Mouse (Mus musculus): ENCODE results near the gene Ccpg1. TPM values are rescaled to one million over a fixed set of nuclear protein-coding genes. Genes with fewer than 3 reads are reported as not detected.

Gene Ccpg1
- polyA plus RNA-seq, 1 experiment, result 65.3 TPM

DNA sequence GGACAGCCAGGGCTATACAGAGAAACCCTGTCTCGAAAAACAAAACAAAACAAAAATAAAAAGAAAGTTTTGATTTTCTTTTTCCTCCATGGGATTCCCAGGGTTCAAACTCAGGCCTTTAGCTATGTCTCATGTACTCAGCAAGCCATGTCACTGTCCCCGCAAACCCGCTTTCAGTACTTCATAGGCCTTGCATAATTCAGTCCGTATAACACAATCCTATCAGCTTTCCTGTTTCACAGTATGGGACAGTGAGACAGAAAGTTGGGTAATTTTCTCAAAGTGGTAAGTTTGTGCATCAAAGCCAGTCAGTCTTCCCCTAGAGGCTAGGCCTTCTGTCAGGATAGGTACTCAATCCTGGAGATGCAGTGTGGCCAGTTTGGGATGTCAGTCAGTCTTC lies 74.0 kb downstream of the Ccpg1 start:
- Histone ChIP-seq H3K27ac (ENCODE audit: control insufficient read depth, insufficient read depth, low read depth, low read length, poor library complexity) (no peak overlapping the region), H3K4me1 (ENCODE audit: control insufficient read depth, insufficient read depth, low read length) (peaks cover 5% of the 10 kb centered on the region; the same call in 1 of the 2 replicates), H3K4me3 (replicated peaks; ENCODE audit: control insufficient read depth, low read depth, low read length) (no peak overlapping the region)
- WGBS, result 47% methylated on average over 4 of the region's 4 CpGs
- TF ChIP-seq CTCF (IDR thresholded peaks at IDR 0.05; ENCODE audit: control insufficient read depth, insufficient read depth, low read length) (no peak), POLR2A (IDR thresholded peaks at IDR 0.05; ENCODE audit: borderline replicate concordance, control insufficient read depth, low read depth, low read length) (no peak)

DNA sequence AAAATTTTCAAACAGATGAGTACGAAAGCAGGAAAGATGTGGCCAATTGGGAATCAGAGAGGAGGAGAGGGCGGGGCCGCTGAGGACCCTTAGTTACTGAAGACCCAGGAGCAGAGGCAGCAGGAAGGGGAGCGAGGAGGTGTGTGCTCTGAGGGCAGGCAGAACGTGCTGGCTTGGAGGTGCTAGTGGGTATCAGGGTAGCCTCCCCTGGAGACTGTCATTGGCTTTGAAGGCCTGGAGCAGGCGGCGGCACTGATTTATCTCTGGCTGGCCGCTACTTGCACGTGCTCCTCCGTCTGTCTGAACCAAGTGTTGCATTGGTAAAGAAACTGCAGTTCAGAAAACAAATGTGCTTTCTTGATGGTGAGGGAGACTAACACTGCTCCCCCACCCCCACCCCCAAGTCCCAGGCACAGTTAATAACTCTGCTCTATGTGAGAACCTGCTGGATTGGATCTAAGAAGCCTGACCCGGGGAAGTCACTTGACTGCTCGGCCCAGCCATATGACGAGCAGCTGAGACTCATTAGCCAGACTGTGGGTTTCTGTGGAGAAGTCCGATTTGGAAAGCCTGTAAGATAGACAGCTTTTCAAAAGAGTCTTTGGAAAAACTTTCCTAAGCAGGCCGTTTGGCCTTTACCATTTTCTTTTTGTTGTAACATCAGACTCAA lies 78.5 kb downstream of the Ccpg1 start:
- no peak for TF ChIP-seq POLR2A (IDR thresholded peaks at IDR 0.05; ENCODE audit: borderline replicate concordance, control insufficient read depth, low read depth, low read length)
- no peak for TF ChIP-seq CTCF (IDR thresholded peaks at IDR 0.05; ENCODE audit: control insufficient read depth, insufficient read depth, low read length)
- Histone ChIP-seq H3K27ac (ENCODE audit: control insufficient read depth, insufficient read depth, low read depth, low read length, poor library complexity) (no peak overlapping the region), H3K4me1 (ENCODE audit: control insufficient read depth, insufficient read depth, low read length) (peaks cover 3% of the 10 kb centered on the region; the same call in 1 of the 2 replicates), H3K4me3 (replicated peaks; ENCODE audit: control insufficient read depth, low read depth, low read length) (no peak overlapping the region)
- 86% methylated on average over 15 of the region's 15 CpGs for WGBS

Other genes starting within 250 kb of the Ccpg1 start
- gene Prtg, start 178.6 kb upstream of the Ccpg1 start, polyA plus RNA-seq (2011; ENCODE audit: insufficient read depth, insufficient read length, low replicate concordance, missing spikeins), result 0.32 and 0.55 TPM in 2 replicates
- gene Pygo1, start 59.8 kb upstream of the Ccpg1 start, polyA plus RNA-seq (2011; ENCODE audit: insufficient read depth, insufficient read length, low replicate concordance, missing spikeins), result 0.32 and 0.45 TPM in 2 replicates
- not detected in 2 replicates for gene Dyx1c1, start 26.6 kb upstream of the Ccpg1 start, polyA plus RNA-seq (2011; ENCODE audit: insufficient read depth, insufficient read length, low replicate concordance, missing spikeins)
- not detected in 2 replicates for gene Gm44503, start 26.6 kb upstream of the Ccpg1 start, polyA plus RNA-seq (2011; ENCODE audit: insufficient read depth, insufficient read length, low replicate concordance, missing spikeins)
- 1.9 and 4.7 TPM in 2 replicates for gene Ccpg1os, start within 50 bp of the Ccpg1 start, polyA plus RNA-seq (2011; ENCODE audit: insufficient read depth, insufficient read length, low replicate concordance, missing spikeins)
- 2.3 and 4.3 TPM in 2 replicates for gene Pigb, start 54.9 kb downstream of the Ccpg1 start, polyA plus RNA-seq (2011; ENCODE audit: insufficient read depth, insufficient read length, low replicate concordance, missing spikeins)
- gene Rab27a, start 59.4 kb downstream of the Ccpg1 start, polyA plus RNA-seq (2011; ENCODE audit: insufficient read depth, insufficient read length, low replicate concordance, missing spikeins), result 14.0 and 33.6 TPM in 2 replicates
- 5.6 TPM in 1 of 2 replicates, not detected in the other for gene Khdc3, start 116.4 kb downstream of the Ccpg1 start, polyA plus RNA-seq (2011; ENCODE audit: insufficient read depth, insufficient read length, low replicate concordance, missing spikeins)
- gene Gm20509, start 117.0 kb downstream of the Ccpg1 start, polyA plus RNA-seq (2011; ENCODE audit: insufficient read depth, insufficient read length, low replicate concordance, missing spikeins), result not detected in 2 replicates
- gene Rsl24d1, start 128.0 kb downstream of the Ccpg1 start, polyA plus RNA-seq (2011; ENCODE audit: insufficient read depth, insufficient read length, low replicate concordance, missing spikeins), result 37.2 and 47.4 TPM in 2 replicates

Data from bone marrow, adult 2 months (tissue).